Mouse (Mus musculus) urinary bladder, adult 18-20 months (tissue): ENCODE data around the gene Tamm41.

ENCODE experiments used
- DNase-seq, 2 experiments: peaks; one replicate each; pipeline ENCODE4 v3.0.0; 2022; ENCODE audit warnings: low spot score in 2 of 2, mixed read lengths in 2 of 2

Gene Tamm41

DNA sequence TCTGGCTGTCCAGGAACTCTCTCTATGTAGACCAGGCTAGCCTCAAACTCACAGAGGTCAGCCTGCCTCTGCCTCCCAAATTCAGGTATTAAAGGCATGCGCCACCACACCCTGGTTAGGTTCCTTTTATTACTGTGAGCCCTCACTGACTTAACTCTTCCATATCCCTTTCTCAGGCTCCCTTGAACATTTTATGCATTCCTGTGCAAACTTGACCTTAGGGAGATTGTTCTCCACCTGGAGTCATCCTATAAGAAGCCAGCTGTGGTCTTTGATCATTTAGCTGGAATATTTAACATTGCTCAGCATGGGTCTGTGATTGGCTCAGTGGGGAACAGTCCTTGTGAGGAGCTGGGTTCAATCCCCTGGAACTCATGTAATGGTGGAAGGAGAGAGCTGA is 63.3 kb downstream of the Tamm41 start:
- DNase-seq, result no peak

DNA sequence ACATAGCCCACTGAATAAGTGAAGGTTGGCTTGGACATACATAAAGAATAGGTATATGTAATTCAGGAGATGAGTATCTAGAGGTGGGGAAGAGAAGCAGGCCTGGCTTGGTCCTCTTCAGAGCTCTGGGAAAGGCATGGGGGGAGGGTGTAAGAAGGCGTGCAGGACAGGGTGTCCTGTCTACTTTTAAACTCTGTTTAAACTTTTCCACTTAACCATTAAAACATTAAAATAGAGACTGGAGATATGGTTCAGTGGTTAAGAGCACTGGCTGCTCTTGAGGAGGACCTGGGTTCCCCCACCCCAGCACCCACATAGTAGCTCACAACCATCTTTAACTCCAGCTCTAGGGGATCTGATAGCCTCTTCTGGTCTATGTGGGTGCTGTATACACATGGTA is 64.7 kb downstream of the Tamm41 start:
- no peak for DNase-seq

GRCm38 (mm10) chr6:114970895-114971294 is 66.8 kb downstream of the Tamm41 start:
- DNase-seq, result no peak

DNA sequence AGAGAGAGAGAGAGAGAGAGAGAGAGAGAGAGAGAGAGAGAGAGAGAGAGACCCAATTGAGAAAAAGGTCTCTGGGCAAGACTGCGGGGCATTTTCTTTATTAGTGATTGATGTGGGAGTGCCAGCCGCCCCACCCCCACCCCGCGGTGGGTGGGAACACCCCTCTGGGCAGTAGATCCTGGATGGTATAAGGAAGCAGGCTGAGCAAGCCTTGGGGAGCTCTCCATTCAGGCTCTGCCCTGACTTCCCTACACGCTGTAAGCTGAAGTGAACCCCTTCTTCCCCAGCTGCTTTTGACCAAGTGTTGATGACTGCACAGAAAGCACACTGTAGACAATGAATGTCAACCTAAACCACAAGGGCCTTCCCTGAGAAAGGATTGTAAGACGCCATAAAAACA is 67.3 kb downstream of the Tamm41 start:
- DNase-seq, result no peak

DNA sequence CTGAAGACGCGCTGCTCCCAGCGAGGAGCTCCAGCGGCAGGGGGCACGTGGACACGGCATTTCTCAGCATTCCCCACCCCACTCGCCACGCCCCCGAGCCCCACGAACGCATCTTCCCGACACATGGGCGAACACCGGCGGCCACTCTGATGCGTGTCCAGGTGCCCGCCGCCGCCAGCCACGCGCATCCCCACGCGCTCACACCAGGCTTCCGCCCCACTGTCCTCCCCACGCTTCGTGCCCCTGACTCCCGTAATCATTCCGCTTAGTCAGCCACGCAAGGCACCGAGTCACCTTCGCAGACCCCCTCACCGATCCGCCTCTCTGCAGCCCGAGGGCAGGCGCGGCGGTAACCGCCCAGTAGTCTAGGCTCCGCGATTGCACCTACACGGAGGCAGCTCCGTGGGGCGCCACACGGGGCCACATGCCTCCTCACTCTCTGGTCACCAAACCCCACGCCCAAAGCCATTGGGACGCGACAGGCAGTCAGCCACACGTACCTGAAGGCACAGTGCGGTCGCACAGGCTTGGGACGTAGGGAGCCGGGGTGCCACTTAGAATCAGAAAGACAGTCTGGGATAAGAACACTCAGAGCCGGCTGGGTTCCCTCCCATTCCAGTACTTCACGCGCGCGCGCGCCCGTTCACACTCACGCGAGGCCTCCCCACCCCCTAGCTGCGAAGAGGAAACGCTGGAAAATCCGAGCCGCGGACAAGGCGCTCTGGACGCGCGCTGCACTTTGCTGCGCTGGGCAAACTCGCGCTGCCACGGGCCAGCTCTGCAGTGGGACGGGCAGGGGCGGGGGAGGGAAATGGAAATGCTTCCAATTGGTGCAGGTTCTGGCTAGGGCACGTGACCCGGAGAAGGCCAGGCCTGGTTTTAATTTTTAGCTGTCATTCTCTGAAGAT is 68.2 kb downstream of the Tamm41 start, which contains the start of gene Vgll4:
Vgll4 (minus strand) TSS at position 782 of the 908 bp plus-strand sequence.
- peak; percentile 77 to 79 for DNase-seq

- DNase-seq, result peak; percentile 90 to 93
Measured at GRCm38 (mm10) chr6:114968361-114969212, 69.1 kb downstream of the Tamm41 start.

- no peak for DNase-seq
Measured at GRCm38 (mm10) chr6:114967623-114968022, 70.1 kb downstream of the Tamm41 start.

- DNase-seq, result no peak
Measured at GRCm38 (mm10) chr6:114966396-114967154, 71.1 kb downstream of the Tamm41 start.

GRCm38 (mm10) chr6:114965802-114966201 is 71.9 kb downstream of the Tamm41 start:
- DNase-seq, result no peak

DNA sequence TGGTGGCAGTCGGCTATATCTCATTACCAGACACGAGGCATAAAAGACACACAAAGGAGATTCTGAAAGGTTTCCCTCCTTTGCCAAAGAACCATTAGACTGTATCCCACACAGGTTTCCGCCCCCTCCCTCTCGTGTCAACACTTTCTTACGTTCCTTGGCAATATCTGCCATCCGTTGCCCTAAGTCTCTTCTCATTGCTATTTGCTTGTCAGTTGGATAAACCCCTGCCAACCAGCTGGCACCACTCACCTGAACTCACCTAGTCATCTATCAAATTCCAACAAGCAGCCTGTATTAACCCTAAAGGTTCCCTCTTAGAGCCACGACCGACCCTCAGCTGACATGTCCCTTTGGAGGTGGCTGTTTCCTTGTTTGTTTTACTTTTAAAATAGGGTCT is 72.3 kb downstream of the Tamm41 start:
- DNase-seq, result no peak

GRCm38 (mm10) chr6:114964235-114964634 is 73.4 kb downstream of the Tamm41 start:
- no peak for DNase-seq

- no peak for DNase-seq
Measured at GRCm38 (mm10) chr6:114963636-114964035, 74.0 kb downstream of the Tamm41 start.

DNA sequence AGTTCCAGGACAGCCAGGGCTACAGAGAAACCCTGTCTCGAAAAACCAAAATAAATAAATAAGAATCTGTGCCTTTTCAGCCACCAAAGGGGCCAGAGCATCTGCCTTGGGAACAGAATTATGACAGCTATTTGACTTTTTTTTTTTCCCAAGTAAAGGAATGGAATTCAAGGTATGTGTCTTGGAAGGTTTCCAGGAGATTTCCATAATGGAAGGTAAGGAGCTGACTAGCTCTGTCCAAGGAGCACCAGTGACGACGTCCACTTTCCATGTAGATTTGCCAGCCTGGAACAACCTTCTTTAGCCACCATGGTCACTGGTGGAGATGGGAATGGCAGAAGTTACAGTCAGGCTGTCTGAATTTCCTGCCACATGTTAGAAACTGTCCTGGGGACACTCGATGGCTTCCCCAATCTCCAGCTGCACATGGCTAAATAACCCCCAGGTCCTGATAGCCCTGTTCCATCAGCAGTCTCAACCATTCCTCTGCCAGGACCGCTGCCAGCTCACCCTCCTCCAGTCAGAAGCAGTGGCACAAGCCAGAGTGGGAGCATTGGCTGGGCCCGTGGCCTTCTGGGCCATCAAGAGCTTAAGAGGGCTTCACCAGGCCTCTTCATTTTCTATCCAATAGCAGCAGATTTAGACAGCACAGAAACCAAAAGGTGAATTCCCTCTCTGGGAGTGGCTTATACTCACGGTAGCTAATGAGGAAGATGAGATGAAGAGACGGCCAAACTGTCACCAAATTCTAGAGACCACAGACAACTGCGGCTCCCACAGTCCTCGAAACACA is 76.2 kb downstream of the Tamm41 start:
- DNase-seq, result no peak

- DNase-seq, result no peak
Measured at GRCm38 (mm10) chr6:114959012-114959398, 78.7 kb downstream of the Tamm41 start.

DNA sequence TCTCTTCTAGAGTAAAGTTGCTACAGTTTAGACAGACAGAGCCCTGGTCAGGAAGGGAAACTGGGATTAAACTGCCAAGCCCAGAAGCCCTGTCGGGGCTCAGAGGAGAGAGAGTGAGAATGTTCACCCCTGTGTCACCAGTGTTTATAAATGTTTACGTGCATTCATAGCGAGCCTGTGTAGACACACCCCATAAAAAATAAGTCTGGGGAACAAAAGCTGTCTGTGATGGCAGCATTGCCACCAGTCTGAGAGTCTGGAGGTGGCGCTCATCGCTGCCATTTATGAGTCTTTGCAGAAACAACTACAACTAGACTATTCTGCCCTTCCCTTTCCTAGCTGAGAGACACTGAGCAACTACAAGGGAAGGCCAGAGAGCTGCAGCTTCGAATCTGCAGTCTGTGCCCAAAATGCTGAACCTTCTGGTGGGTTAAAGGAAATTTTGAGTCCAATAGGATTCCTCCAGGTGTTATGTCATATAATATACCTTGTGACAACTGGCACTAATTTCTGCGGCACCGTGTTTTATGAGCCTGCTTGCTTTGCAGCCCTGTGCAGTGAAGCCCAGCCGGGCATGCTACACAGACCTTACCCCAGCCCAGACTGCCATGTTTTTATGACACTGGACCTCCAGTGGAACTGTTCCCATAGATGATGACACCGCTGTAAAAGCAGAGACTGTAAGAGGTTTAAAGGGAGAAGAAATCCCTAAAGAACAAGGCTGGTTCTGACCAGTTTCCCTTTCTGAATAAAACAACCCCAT is 79.2 kb downstream of the Tamm41 start:
- DNase-seq, result no peak

- DNase-seq, result no peak
Measured at GRCm38 (mm10) chr6:114957756-114958155, 79.9 kb downstream of the Tamm41 start.

- DNase-seq, result no peak
Measured at GRCm38 (mm10) chr6:114954496-114954895, 83.2 kb downstream of the Tamm41 start.
